Mouse (Mus musculus) G1E (cell line): ENCODE data around the gene Fgfr2.

Source experiments
- CTCF ChIP-seq: IDR thresholded peaks from 2 replicates; pipeline ENCODE4 v1.5.1; 2012; ENCODE audit warnings: low read depth, low read length, inconsistent platforms, mixed read lengths
- POLR2AphosphoS5 ChIP-seq: IDR thresholded peaks from 2 replicates; pipeline ENCODE4 v1.6.1; 2012; ENCODE audit warnings: low read depth, low read length, inconsistent platforms; ENCODE audit not compliant: insufficient replicate concordance

DNA sequence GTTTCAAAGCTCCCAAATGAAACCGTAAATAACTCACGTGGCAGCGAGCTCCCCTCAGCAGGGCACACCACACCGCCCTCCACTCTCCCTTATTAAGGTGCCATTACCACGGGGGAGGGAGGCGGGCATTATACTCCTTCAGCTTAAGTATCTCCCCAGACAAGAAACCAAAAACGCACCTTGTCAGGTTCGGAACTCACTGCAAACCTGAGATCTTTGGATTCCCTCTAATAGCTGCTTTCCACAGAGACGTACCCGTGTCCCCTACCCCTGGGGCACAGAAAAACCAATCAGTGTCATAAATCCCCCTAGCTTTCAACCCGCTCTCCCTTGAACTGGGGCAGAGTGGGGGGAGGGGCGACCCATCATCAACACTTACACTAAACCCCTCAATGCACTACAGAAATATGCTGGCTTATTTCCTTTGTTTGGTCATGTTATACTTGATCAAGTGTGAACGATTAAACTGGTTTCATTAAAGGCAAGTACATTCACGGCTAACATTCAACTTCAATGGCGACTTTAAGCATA is 2.9 kb downstream of the Fgfr2 start:
- no peak for TF ChIP-seq CTCF
- TF ChIP-seq POLR2AphosphoS5 = no peak
